Mouse (Mus musculus) heart, postnatal 14 days (tissue): ENCODE measurements around the gene Polr2h. TPM values are rescaled to one million over a fixed set of nuclear protein-coding genes. Genes with fewer than 3 reads are reported as not detected.

ENCODE experiments used
- DNase-seq, 2 experiments: peaks; one replicate each; pipeline ENCODE4 v3.0.0; 2021 to 2022
- intact Hi-C: fragments of 180-260 bp; cut with DNase I; formaldehyde crosslinking; loops from one replicate; pipeline ENCODE4 v1.15.1; 2025
- total RNA-seq, 2 experiments: library from RNA; stranded (reverse); gene quantifications; 2 replicates each; pipeline ENCODE4 v1.2.3; 2021

Gene Polr2h
- total RNA-seq, 2 experiments from 2014 or later, result 10.2 TPM

GRCm38 (mm10) chr16:20700036-20700435 is 17.4 kb upstream of the Polr2h start:
- peak; percentile 41 to 46 for DNase-seq
- intact Hi-C loops, result no loop called here

GRCm38 (mm10) chr16:20701316-20701715 is 16.1 kb upstream of the Polr2h start:
- DNase-seq, result no peak
- intact Hi-C loops, result no loop called here

- DNase-seq, result no peak
- intact Hi-C loops, result no loop called here
Observed at GRCm38 (mm10) chr16:20701729-20702521, 15.5 kb upstream of the Polr2h start.

DNA sequence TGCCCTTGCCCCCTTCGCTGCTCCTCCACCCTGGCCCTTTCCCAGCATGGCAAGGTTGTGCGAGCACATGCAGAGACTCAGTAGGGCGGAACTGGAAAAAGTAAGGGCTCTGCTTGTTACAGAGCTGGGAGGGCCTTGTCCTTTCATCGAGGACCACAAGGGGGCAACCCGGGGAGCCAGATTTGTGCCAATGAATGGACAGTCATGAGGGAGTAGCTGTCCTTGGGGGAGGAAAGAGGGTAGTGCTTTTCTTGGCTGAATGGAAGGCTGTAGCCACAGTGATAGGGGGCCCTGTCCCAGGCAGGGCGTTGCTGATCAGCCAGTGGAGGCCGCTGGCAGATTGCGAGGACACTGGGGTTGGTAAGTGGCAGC is 15.0 kb upstream of the Polr2h start:
- intact Hi-C loops, result no loop called here
- DNase-seq, result peak; percentile 59 to 80

GRCm38 (mm10) chr16:20703071-20703470 is 14.4 kb upstream of the Polr2h start:
- intact Hi-C loops, result no loop called here

GRCm38 (mm10) chr16:20703699-20704400 is 13.6 kb upstream of the Polr2h start:
- intact Hi-C loops, result no loop called here
- no peak for DNase-seq

More at GRCm38 (mm10) chr16:20703071-20703470, 14.4 kb upstream of the Polr2h start:
- no peak for DNase-seq

- intact Hi-C loops, result no loop called here
- no peak for DNase-seq
Observed at GRCm38 (mm10) chr16:20705786-20706185, 11.7 kb upstream of the Polr2h start.

DNA sequence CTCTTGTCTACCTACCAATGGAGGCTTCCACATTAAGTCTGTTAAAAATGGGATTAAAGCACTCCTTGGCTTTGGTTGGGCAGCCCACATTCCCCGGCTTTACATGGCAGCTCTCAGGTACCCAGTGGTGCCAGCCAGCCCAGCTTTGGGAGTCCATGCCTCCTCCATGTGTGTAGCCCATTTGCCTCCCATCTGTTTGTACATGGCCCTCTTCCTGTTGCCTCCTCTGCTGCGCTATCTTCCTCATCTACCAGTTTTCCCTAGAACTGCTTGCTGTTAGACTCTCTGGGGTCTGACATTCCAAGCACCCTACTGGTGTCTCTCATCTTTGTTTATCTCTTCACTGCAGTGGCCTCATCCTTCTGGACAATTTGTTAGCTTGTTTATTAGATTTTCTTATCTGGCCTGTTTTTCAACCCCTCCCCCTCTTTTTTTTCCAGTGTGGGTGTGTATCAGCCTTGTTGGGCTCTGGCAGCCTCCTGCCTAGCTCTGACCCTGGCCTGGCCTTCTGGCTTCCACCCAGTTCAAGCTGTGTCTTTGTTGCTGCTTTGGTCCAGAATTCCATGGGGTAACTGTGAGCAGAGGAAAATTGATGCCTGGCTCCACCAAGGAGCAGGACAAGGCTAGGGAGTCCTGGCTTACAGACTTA is 10.9 kb upstream of the Polr2h start:
- no peak for DNase-seq
- intact Hi-C loops, result no loop called here

DNA sequence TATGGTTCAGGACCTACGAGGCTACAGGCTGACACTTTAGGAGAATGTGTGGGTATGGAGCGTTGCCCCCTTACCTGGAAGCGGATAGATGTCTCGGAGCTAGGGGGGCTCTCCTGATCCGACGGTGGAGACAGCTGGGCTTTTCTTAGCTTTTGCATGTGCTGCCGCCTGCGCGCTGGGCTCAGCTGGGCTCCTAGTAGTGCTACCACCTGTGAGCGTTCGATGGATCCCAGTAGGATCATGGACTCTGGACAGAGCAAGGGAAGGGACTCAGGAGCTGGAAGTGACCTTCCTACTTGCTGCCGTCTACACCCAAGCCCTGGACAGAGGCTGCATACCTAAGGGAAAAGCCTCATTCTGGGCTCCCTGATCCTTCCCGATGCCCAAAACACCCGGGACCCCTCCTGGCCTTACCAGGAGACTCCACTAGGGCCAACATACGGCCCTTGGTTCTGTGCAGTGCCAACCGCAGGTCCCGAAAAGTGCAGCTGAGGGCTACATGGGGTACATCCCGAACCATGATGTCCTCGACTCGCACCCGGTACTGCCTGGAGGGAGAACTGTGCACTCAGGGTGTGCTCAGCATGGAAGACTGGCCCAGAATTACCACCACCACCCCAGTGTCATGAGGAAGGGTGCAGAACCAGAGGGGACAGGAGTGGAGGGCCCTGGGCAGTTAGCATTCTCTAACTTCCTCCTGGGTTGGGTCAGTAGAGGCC is 9.1 kb upstream of the Polr2h start:
- no peak for DNase-seq
- intact Hi-C loops, result loop anchor here (2.0 kb wide), 1 partner anchor 56 kb away; no protein-coding TSS in a partner anchor

DNA sequence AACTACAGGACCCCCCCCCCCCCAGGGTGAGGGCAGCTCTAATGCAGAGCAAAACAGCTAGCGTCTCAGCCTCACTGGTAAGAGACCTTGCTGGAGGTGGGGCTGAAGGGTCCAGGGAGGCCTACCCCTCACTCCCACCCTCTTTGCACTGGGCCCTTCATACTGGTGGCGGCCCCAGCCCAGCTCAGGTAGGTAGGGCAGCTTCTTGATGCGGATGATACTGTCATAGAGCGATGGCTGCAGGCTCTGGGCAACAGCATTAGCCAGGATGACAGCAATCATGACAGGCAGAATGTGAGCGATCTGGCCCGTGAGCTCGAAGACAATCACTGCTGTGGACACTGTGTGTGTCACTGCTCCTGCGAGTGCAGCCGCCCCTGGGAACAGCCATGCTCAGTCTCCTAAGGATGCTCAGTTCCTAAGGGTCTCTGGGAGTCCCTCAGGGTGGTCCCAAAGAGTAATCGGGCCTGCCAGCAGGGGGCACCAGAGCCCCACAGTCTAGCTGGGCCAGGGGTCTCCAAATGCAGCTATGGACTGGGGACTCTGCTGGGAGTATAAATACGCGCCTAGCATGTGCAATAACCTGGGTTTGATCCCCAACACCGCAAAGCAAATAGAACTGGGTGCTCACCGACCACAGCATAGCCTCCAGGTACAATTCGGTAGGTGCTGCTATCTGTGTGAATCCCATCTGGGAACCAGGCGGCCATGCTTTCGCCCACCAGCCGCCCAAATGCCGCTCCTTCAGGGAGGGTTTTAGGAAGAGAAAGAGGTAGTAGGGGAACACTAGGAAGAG is 8.3 kb upstream of the Polr2h start:
- intact Hi-C loops, result loop anchor here (2.0 kb wide), 1 partner anchor 56 kb away; no protein-coding TSS in a partner anchor
- DNase-seq, result peak; percentile 50

- DNase-seq, result no peak
- intact Hi-C loops, result loop anchor here (10.0 kb wide), 1 partner anchor 984 kb away; the partner anchor contains the start of gene 2510009E07Rik
Observed at GRCm38 (mm10) chr16:20710370-20710769, 7.1 kb upstream of the Polr2h start.

DNA sequence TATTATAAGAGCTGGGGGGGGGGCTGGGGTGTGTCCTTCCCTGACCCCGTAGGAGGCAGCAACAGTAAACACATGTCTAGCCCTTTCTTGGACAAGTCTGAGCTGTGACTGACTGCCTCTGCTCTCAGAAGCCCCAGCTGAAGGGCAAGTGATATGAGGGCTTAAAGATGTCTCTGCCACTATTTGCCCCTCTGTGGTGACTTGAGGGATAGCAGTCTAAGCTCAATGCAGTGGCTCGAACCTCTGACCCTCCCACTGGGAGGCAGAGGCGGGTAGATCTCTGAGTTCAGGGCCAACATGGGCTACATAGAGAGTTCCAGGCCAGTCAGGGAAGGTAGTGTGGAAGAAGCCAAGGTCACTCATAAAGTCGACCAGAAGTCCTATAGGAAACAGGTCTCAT is 6.7 kb upstream of the Polr2h start:
- DNase-seq, result no peak
- intact Hi-C loops, result loop anchor here (10.0 kb wide), 1 partner anchor 984 kb away; the partner anchor contains the start of gene 2510009E07Rik

- no peak for DNase-seq
- intact Hi-C loops, result loop anchor here (10.0 kb wide), 1 partner anchor 983 kb away; the partner anchor contains the start of gene 2510009E07Rik
Observed at GRCm38 (mm10) chr16:20712190-20712589, 5.3 kb upstream of the Polr2h start.

- no peak for DNase-seq
- intact Hi-C loops, result loop anchor here (10.0 kb wide), 1 partner anchor 982 kb away; the partner anchor contains the start of gene 2510009E07Rik
Observed at GRCm38 (mm10) chr16:20712889-20713288, 4.6 kb upstream of the Polr2h start.

GRCm38 (mm10) chr16:20714307-20715080 is 3.0 kb upstream of the Polr2h start:
- intact Hi-C loops, result loop anchor here (10.0 kb wide), 1 partner anchor 980 kb away; the partner anchor contains the start of gene 2510009E07Rik
- DNase-seq, result no peak

- DNase-seq, result no peak
Observed at GRCm38 (mm10) chr16:20715161-20715560, 2.3 kb upstream of the Polr2h start.

GRCm38 (mm10) chr16:20715566-20715965 is 1.9 kb upstream of the Polr2h start:
- intact Hi-C loops, result loop anchor here (10.0 kb wide), 1 partner anchor 979 kb away; the partner anchor contains the start of gene 2510009E07Rik
- DNase-seq, result no peak

More at GRCm38 (mm10) chr16:20715161-20715560, 2.3 kb upstream of the Polr2h start:
- intact Hi-C loops, result loop anchor here (10.0 kb wide), 1 partner anchor 980 kb away; the partner anchor contains the start of gene 2510009E07Rik
